Mouse (Mus musculus) E14TG2a.4 (cell line): ENCODE measurements around the gene Zkscan5.

ENCODE experiments used
- CTCF ChIP-seq: conservative IDR thresholded peaks from 2 replicates; pipeline ENCODE4 v1.5.1; 2014; ENCODE audit warnings: low read length
- NANOG ChIP-seq: IDR thresholded peaks from 2 replicates; pipeline ENCODE4 v1.6.1; 2014; ENCODE audit warnings: borderline replicate concordance, low read length, mixed read lengths

- no peak for TF ChIP-seq CTCF
- no peak for TF ChIP-seq NANOG
Measured at GRCm38 (mm10) chr5:145211340-145211739, 7.0 kb downstream of the Zkscan5 start.
